Mouse (Mus musculus): ENCODE measurements around the gene Ghsr.

DNA sequence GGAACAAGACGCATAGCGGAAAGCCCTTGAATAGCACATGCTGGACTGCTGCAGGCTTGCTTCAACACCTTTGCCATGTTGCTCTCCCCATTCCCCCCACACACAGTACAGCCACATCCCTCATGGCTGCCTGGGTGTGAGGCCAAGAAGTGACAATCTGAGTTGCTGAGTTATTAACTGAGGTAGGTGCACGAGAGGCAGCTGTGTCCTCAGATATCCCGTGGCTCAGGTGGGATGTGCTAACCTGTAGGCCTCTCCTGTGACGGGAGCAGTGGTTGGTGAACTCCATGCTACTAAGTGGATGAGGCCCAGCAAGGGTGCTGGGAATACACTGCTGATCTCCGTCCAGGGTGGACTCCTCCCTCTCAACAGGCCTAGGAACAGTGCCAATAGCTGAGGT, 51.4 kb downstream of the Ghsr start:
- no peak for TF ChIP-seq CTCF (IDR thresholded peaks at IDR 0.05; ENCODE audit: low read depth, low read length)
- TF ChIP-seq POLR2A (IDR thresholded peaks at IDR 0.05; ENCODE audit: extremely low read depth, insufficient read depth, low read length): no peak

Measured in liver, adult 2 months (tissue).